Mouse (Mus musculus): ENCODE measurements around the gene Syvn1. TPM values are rescaled to one million over a fixed set of nuclear protein-coding genes. Genes with fewer than 3 reads are reported as not detected.

Gene Syvn1
- polyA plus RNA-seq, 1 experiment from 2014 or later: 23.8 TPM

DNA sequence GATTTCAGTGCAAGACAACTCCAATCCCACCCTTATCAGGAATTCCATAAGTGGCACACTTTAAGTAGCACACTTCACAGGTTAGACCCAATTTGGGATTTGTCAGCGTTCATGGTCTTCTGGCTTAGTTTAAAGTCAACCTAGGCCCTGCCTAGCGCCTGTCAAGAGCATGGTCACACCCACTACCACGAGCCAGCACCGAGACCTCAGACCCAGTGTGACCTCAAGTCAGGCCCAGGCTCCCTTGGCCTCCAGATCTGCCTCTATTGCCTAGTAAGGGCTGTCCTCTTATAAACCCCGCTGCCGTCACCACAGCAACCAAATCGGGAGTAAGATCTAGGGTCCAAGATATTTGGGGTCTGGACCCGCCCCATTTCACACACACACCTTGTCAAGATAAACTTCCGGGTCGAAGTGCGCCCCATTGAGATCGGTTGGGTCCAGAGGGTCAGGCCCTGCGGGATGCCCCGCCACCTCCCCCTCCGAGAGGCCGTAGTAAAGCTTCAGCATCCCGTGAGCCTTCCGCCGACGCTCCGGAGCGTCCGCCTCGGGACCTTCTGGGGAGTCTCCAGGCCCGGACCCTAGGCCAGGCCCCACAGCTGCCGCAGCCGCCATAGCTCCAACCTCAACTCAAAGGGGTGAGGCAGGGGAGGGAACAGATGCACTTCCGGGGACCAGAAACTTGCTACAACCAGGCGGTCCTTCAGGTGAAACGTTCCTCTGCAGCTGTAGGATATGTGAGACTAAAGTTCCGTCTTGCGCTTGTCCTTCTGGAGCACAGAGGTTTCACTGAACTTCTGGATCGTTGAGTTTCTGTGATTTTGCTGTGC, 30.4 kb downstream of the Syvn1 start, which contains the start of gene Vps51:
Gene Vps51, minus strand, starts transcription at position 668 of the 830 bp plus-strand sequence.
- ATAC-seq: peak; percentile 92
- peaks cover 48% of the 10 kb centered on the region for H3K36me3 ChIP-seq (ENCODE audit: poor library complexity, severe bottlenecking)
- H3K4me2 ChIP-seq: peak within 1 kb of the TSS; percentile 93
- peak within 1 kb of the TSS; percentile 77 for H3K4me3 ChIP-seq
- H3K9me3 ChIP-seq (replicated peaks): no peaks in the 10 kb centered on the region
- WGBS: 2% methylated on average over 33 of the region's 33 CpGs
- H3K9ac ChIP-seq: peak within 1 kb of the TSS; percentile 79
- H3K27me3 ChIP-seq: no peaks in the 10 kb centered on the region
- H3K4me1 ChIP-seq: peaks cover 16% of the 10 kb centered on the region
- H3K27ac ChIP-seq: peak within 1 kb of the TSS; percentile 80

DNA sequence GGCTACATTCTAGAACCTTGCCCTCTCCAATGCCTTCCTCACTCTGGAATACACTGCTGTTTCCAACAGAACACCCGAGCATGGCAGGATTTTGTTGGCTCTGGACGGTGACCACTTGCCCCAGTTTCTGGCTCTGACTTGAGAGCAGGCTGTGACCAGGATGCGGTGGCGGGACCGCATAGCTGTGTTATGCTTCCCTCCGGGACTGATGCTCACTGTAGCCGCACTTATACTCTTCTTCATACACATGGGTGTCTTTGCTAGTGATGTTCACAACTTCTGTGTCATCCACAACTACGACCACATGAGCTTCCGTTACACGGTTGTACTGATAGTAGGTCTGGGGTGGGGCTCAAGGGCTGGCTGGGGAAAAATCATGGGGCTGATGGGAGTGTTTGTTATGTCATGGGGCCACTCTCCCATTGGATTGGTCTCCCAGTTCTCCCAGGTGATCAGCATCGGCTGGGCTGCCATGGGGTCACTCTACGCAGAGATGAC, 33.7 kb downstream of the Syvn1 start, which contains the start of gene Tmem262:
Gene Tmem262, plus strand, starts transcription at position 51 of the 498 bp plus-strand sequence.
- 97% methylated on average over 12 of the region's 12 CpGs for WGBS

DNA sequence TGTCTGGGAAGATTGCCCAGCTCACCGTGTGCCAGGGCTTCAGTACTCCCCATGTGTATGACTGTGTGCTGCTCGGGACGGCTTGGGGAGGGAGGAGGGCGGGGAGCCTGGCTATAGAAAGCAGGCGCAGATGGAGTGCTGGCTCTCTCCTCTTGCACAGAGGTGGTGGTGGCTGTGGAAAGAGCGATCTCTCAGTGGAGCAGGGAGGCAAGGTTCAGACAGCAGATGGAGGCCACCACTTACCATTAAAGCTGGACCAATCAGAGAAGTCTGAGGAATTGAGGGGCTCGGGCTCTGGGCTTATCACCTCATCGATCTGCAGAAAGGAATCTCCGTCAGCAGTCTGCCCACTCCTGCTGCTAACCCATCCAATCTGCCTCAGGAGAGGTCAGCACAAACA, 35.8 kb downstream of the Syvn1 start, which contains the start of gene Gm28374:
Gene Gm28374, minus strand, starts transcription at position 101 of the 400 bp plus-strand sequence.
- WGBS: 94% methylated on average over 9 of the region's 9 CpGs

More for the DNA sequence above, 33.7 kb downstream of the Syvn1 start, which contains the start of gene Tmem262:
- no peaks in the 10 kb centered on the region for H3K9me3 ChIP-seq (replicated peaks)
- H3K27ac ChIP-seq: no peak within 1 kb of the TSS
- no peak for ATAC-seq
- no peak within 1 kb of the TSS for H3K4me2 ChIP-seq
- no peak within 1 kb of the TSS for H3K9ac ChIP-seq
- peaks cover 29% of the 10 kb centered on the region for H3K4me1 ChIP-seq
- H3K36me3 ChIP-seq (ENCODE audit: poor library complexity, severe bottlenecking): peaks cover 35% of the 10 kb centered on the region
- no peaks in the 10 kb centered on the region for H3K27me3 ChIP-seq
- H3K4me3 ChIP-seq: no peak within 1 kb of the TSS

DNA sequence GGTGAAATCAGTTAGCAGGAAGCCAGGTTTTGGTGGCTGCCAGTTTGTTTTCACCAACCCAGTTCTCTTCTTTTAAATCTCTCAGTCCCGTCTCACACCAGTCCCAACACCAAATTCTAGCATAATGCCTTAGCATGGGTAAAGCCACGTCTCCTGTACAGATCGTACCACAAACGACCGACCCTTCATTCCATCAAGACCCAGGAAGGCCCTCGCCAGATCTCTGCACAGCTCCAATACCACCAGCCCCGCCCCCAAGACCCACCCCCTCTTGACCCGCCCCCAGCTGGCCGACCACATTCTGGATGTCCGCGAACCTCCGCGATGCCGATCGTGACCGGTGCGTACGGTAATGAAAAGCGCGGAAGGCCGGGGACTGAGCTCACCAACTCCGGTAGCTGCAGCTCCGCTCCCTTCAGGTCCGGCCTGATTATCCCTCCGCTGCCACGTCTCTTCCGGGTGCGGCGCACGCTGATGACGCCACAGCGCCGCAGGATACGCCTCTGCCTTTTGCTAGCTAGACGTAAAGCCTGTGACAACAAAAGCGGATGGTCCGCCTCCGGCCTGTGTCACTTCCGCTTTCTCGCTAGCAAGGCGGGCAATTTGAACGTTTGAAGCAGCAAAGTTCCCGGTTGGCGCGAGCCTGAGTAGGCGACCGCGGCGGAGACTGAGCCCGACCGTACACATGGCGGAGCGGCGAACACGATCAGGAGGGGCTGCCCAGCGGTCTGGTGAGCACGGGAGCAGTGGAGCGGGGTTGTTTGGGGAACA, 38.3 kb downstream of the Syvn1 start, which contains the start of the genes Zfpl1 and Cdca5:
Gene Zfpl1, minus strand, starts transcription at position 479 of the 771 bp plus-strand sequence.
Gene Cdca5, plus strand, starts transcription at position 506 of the 771 bp plus-strand sequence.
- Histone ChIP-seq H3K27me3 (no peaks in the 10 kb centered on the region), H3K4me2 (peak within 1 kb of the TSS; percentile 90), H3K4me3 (peak within 1 kb of the TSS; percentile 66), H3K9ac (peak within 1 kb of the TSS; percentile 74), H3K9me3 (replicated peaks) (no peaks in the 10 kb centered on the region), H3K27ac (peak within 1 kb of the TSS; percentile 57; the same call in 1 of the 2 replicates), H3K4me1 (peaks cover 28% of the 10 kb centered on the region), H3K36me3 (ENCODE audit: poor library complexity, severe bottlenecking) (peaks cover 49% of the 10 kb centered on the region)
- under 1% methylated on average over 58 of the region's 58 CpGs for WGBS
- peak; percentile 94 for ATAC-seq

More for the DNA sequence above, 35.8 kb downstream of the Syvn1 start, which contains the start of gene Gm28374:
- no peak within 1 kb of the TSS for H3K4me3 ChIP-seq
- H3K36me3 ChIP-seq (ENCODE audit: poor library complexity, severe bottlenecking): peaks cover 31% of the 10 kb centered on the region
- no peak within 1 kb of the TSS for H3K27ac ChIP-seq
- no peaks in the 10 kb centered on the region for H3K9me3 ChIP-seq (replicated peaks)
- H3K4me1 ChIP-seq: peaks cover 33% of the 10 kb centered on the region
- H3K27me3 ChIP-seq: no peaks in the 10 kb centered on the region
- no peak within 1 kb of the TSS for H3K9ac ChIP-seq
- ATAC-seq: no peak
- no peak within 1 kb of the TSS for H3K4me2 ChIP-seq

DNA sequence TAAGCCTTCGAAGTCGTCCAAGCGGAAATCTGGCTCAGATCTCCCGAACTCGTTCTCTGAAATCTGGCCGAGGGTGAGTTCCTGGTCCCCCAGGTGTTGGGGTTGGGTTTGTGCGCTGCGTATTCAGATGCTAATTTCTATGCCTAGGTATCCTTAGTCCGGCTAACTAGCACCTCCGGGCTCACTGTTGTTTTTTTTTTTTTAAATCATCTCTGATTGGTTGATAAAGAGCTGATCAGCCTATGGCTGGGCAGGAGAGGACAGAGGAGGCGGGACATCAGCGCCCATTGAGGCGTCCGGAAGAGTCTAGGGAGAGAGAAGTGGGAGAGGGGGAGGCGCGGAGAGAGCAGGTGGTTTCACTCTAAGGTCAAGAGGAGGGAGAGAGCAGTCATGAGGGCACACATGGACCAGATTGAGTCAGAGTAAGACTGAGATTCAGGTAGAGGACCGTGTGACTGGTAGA, 39.1 kb downstream of the Syvn1 start:
- Histone ChIP-seq H3K4me3 (peak overlapping the region; percentile 66), H3K4me2 (peak overlapping the region; percentile 90), H3K27ac (peak overlapping the region; percentile 57; the same call in 1 of the 2 replicates), H3K27me3 (no peaks in the 10 kb centered on the region), H3K9me3 (replicated peaks) (no peaks in the 10 kb centered on the region), H3K9ac (peak overlapping the region; percentile 63), H3K36me3 (ENCODE audit: poor library complexity, severe bottlenecking) (peaks cover 49% of the 10 kb centered on the region), H3K4me1 (peaks cover 28% of the 10 kb centered on the region)
- ATAC-seq: peak; percentile 74
- WGBS: under 1% methylated on average over 17 of the region's 17 CpGs

DNA sequence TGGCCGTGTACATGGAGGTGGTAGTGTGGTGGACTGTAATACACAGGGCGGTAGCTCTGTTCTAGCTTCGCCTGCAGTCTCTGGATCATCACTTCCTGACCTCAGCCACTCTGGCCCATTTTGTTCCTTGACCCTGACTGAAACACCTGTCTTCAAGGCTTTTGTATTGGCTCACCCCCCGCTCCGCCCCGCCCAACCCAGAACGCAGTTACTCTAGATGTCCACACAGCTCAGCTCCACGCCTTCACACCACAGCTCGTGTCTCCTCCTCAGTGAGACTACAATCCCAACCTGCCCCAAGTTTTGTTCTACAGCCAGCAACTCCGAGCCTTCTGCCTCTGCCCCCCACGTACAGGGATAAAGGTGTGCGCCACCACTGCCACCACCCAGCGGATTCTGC, 42.5 kb downstream of the Syvn1 start:
- no peak for ATAC-seq
- Histone ChIP-seq H3K4me3 (no peak overlapping the region), H3K4me2 (no peak overlapping the region), H3K36me3 (ENCODE audit: poor library complexity, severe bottlenecking) (peaks cover 54% of the 10 kb centered on the region), H3K9ac (no peak overlapping the region), H3K27me3 (no peaks in the 10 kb centered on the region), H3K4me1 (peaks cover 21% of the 10 kb centered on the region), H3K9me3 (replicated peaks) (no peaks in the 10 kb centered on the region), H3K27ac (no peak overlapping the region)
- 95% methylated on average over 13 of the region's 13 CpGs for WGBS

DNA sequence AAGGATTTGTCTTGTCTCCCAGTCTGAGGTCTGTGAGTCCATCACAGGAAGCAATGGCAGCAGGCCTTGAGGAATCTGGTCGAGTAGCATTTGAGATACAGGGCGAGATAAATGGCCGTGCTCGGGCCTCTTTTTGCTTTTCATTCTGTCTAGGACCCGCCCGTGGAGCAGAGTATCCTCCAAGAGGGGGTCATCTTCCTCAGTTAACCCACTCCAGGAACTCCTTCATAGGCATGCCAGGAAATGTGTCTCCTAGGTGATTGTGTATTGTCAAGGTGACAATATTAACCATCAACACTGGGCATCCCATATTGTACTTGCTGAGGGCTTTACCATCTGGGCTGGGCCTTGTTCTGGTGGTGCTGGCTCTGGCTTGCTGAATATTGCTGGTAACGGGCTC, 47.7 kb downstream of the Syvn1 start, which contains the start of gene AC131692.1:
Gene AC131692.1, plus strand, starts transcription at position 301 of the 400 bp plus-strand sequence.
- no peak for ATAC-seq
- H3K36me3 ChIP-seq (ENCODE audit: poor library complexity, severe bottlenecking): peaks cover 64% of the 10 kb centered on the region
- 93% methylated on average over 7 of the region's 7 CpGs for WGBS
- no peak within 1 kb of the TSS for H3K4me3 ChIP-seq
- H3K27ac ChIP-seq: no peak within 1 kb of the TSS
- no peak within 1 kb of the TSS for H3K4me2 ChIP-seq
- H3K4me1 ChIP-seq: no peaks in the 10 kb centered on the region
- no peak within 1 kb of the TSS for H3K9ac ChIP-seq
- H3K27me3 ChIP-seq: no peaks in the 10 kb centered on the region
- H3K9me3 ChIP-seq (replicated peaks): no peaks in the 10 kb centered on the region

DNA sequence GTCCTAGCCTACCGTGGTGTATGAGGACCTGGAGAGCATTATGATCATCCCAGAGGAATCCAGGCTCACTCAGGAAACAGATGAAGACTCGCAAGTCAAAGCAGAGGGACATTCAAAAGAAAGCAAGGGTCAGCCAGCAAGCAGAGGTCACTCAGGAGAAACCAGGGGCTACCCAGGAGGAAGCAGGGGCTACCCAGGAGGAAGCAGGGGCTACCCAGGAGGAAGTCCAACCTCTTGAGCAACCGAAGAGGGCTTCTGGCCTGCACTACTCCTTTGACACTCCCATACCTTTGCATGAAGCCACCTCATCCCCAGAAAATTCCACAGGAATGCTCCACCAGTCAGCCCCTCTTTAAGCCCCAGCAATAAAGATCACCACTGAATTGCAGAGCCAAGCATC, 51.5 kb downstream of the Syvn1 start:
- Histone ChIP-seq H3K27me3 (no peaks in the 10 kb centered on the region), H3K4me2 (no peak overlapping the region), H3K4me3 (no peak overlapping the region), H3K9ac (no peak overlapping the region), H3K4me1 (no peaks in the 10 kb centered on the region), H3K9me3 (replicated peaks) (no peaks in the 10 kb centered on the region), H3K27ac (no peak overlapping the region), H3K36me3 (ENCODE audit: poor library complexity, severe bottlenecking) (peaks cover 32% of the 10 kb centered on the region)
- ATAC-seq: no peak
- 94% methylated on average over 3 of the region's 3 CpGs for WGBS

DNA sequence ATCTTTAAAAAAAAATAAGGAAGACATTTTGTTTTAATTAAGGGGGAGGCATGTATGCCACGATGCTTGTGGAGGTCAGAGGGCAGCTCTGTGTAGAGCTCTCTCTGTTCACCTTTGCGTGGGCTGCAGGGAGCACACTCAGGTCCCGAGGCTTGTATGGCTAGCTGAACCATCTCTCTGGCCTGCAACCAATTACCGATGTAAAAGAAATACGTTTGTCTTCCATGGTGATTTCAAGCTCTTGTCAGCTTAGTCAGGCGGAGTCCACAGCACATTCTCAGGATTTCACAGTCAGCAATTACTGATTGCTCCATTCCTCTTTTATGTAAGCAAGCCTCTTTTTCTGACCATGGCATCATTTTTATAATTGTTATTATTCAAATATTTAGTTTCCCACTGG, 54.8 kb downstream of the Syvn1 start:
- ATAC-seq: no peak
- H3K4me1 ChIP-seq: no peaks in the 10 kb centered on the region
- H3K36me3 ChIP-seq (ENCODE audit: poor library complexity, severe bottlenecking): peaks cover 7% of the 10 kb centered on the region
- no peak overlapping the region for H3K9ac ChIP-seq
- H3K4me3 ChIP-seq: no peak overlapping the region
- H3K27me3 ChIP-seq: no peaks in the 10 kb centered on the region
- H3K4me2 ChIP-seq: no peak overlapping the region
- H3K9me3 ChIP-seq (replicated peaks): no peaks in the 10 kb centered on the region
- H3K27ac ChIP-seq: no peak overlapping the region
- 85% methylated on average over 6 of the region's 6 CpGs for WGBS

DNA sequence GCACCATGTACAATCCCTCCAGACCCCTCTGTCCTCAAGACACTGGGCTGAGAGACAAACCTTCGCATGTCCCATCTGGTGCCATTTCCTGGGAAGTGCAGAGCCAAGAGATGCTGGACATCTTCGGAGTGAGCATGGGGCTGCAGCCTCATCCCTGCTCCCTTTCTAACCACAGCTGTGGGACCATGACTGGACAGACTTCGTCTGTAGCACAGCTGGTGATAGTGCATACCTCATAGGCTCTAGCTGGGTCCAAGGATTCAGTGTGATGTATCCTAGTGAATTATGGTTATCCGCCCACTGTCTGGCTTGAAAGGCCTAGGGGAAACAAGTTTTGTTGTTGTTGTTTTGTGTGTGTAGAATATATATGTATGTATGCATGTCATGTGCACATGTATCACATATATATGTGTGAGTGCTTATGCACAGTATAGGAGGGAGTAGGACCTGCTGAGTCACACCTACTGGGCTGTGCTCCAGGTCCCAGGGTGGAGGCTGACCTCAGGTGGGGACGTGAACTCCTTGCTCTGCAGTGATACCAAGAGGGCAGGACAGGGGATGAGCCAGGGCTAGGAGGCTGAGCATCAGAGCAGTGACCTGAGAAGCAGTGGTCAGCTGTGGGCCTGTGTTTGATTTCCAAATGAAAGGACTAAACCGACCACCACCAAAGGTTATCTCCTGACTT, 55.9 kb downstream of the Syvn1 start:
- Histone ChIP-seq H3K36me3 (ENCODE audit: poor library complexity, severe bottlenecking) (peaks cover 12% of the 10 kb centered on the region), H3K9ac (peak overlapping the region; percentile 21; the same call in 1 of the 2 replicates), H3K4me1 (no peaks in the 10 kb centered on the region), H3K27ac (no peak overlapping the region), H3K4me3 (no peak overlapping the region), H3K27me3 (no peaks in the 10 kb centered on the region), H3K9me3 (replicated peaks) (no peaks in the 10 kb centered on the region), H3K4me2 (no peak overlapping the region)
- WGBS: 85% methylated on average over 6 of the region's 6 CpGs
- ATAC-seq: no peak

Measured in forebrain, embryonic 13.5 days (tissue).